Mouse (Mus musculus) stomach, embryonic 14.5 days (tissue): ENCODE measurements around the gene G0s2. TPM values are rescaled to one million over a fixed set of nuclear protein-coding genes. Genes with fewer than 3 reads are reported as not detected.

Experiments
- ATAC-seq: fragments of 200-750 bp; cut with Nextera tagmentation; 2 replicates; pipeline ENCODE4 v1.8.0; 2017; ENCODE audit warnings: low read depth, moderate TSS enrichment; ENCODE audit not compliant: insufficient number of reproducible peaks, insufficient read depth, low FRiP score
- H3K27ac ChIP-seq: fragments of 300-500 bp; sonication (generic); 2 replicates; pipeline ENCODE4 v1.5.1; 2014; ENCODE audit warnings: mild to moderate bottlenecking, low read length, moderate library complexity, mixed read lengths
- H3K27me3 ChIP-seq: fragments of 300-500 bp; sonication (generic); 2 replicates; pipeline ENCODE4 v1.6.1; 2014; ENCODE audit warnings: low read length, control low read depth, mixed read lengths; ENCODE audit not compliant: control insufficient read depth, insufficient read depth
- H3K36me3 ChIP-seq: fragments of 300-500 bp; sonication (generic); 2 replicates; pipeline ENCODE4 v1.6.1; 2014; ENCODE audit warnings: mild to moderate bottlenecking, control low read depth, low read length, moderate library complexity, mixed read lengths; ENCODE audit not compliant: control insufficient read depth, insufficient read depth
- H3K4me1 ChIP-seq: fragments of 300-500 bp; sonication (generic); 2 replicates; pipeline ENCODE4 v1.6.1; 2014; ENCODE audit warnings: low read length, control low read depth, mixed read lengths; ENCODE audit not compliant: control insufficient read depth, insufficient read depth
- H3K4me2 ChIP-seq: fragments of 300-500 bp; sonication (generic); replicated peaks from 2 replicates; pipeline ENCODE4 v1.6.1; 2014; ENCODE audit warnings: low read depth, low read length, control low read depth
- H3K4me3 ChIP-seq: fragments of 300-500 bp; sonication (generic); 2 replicates; pipeline ENCODE4 v1.5.1; 2014; ENCODE audit warnings: low read depth, low read length, control low read depth
- H3K9ac ChIP-seq: fragments of 300-500 bp; sonication (generic); replicated peaks from 2 replicates; pipeline ENCODE4 v1.6.1; 2014; ENCODE audit warnings: low read depth, mild to moderate bottlenecking, control low read depth, low read length, moderate library complexity, mixed read lengths
- H3K9me3 ChIP-seq: fragments of 300-500 bp; sonication (generic); 2 replicates; pipeline ENCODE4 v1.6.1; 2016; ENCODE audit warnings: low read depth, low read length, control low read depth; ENCODE audit not compliant: control insufficient read depth
- WGBS: fragments of 180-500 bp; shearing (Covaris S2); extraction: QIAGEN DNeasy Blood & Tissue Kit; methylation state at CpG from one replicate; pipeline ENCODE4 v1.1.7; 2014; 5-methylcytosine and 5-hydroxymethylcytosine counted together
- polyA plus RNA-seq: library from polyadenylated mRNA; unstranded; fragments of >200 nt; fragmentation: Nextera tagmentation; extraction: Ambion mirVana; gene quantifications from 2 replicates; pipeline ENCODE4 v1.2.1, GENCODE M21; 2014

G0s2 gene
- polyA plus RNA-seq, 1 experiment from 2014 or later, result 26.5 TPM

- Histone ChIP-seq H3K4me1 (0 out of 2 replicates have a peak, but pooled peaks cover 2% of the 10 kb centered on the region), H3K36me3 (no peaks in the 10 kb centered on the region), H3K27ac (no peak overlapping the region), H3K4me2 (no peak overlapping the region), H3K4me3 (no peak overlapping the region), H3K9me3 (no peaks in the 10 kb centered on the region), H3K9ac (no peak overlapping the region), H3K27me3 (no peaks in the 10 kb centered on the region)
- 23% methylated on average over 5 of the region's 5 CpGs for WGBS
- no peak for ATAC-seq
Measured at GRCm38 (mm10) chr1:193252616-193253015, 20.4 kb downstream of the G0s2 start.

- Histone ChIP-seq H3K4me2 (no peak overlapping the region), H3K4me3 (no peak overlapping the region), H3K27ac (no peak overlapping the region), H3K9me3 (no peaks in the 10 kb centered on the region), H3K4me1 (no peaks in the 10 kb centered on the region), H3K27me3 (no peaks in the 10 kb centered on the region), H3K36me3 (no peaks in the 10 kb centered on the region), H3K9ac (no peak overlapping the region)
- 78% methylated on average over 7 of the region's 7 CpGs for WGBS
- no peak for ATAC-seq
Measured at GRCm38 (mm10) chr1:193251386-193251785, 21.6 kb downstream of the G0s2 start.

GRCm38 (mm10) chr1:193250026-193250425 is 23.0 kb downstream of the G0s2 start:
- no peak overlapping the region for H3K4me3 ChIP-seq
- H3K9me3 ChIP-seq, result no peaks in the 10 kb centered on the region
- ATAC-seq, result no peak
- H3K9ac ChIP-seq, result no peak overlapping the region
- H3K4me2 ChIP-seq, result no peak overlapping the region
- H3K4me1 ChIP-seq, result no peaks in the 10 kb centered on the region
- H3K36me3 ChIP-seq, result no peaks in the 10 kb centered on the region
- H3K27me3 ChIP-seq, result no peaks in the 10 kb centered on the region
- WGBS, result 85% methylated on average over 2 of the region's 2 CpGs
- H3K27ac ChIP-seq, result no peak overlapping the region

- no peaks in the 10 kb centered on the region for H3K9me3 ChIP-seq
- ATAC-seq, result no peak
- no peak overlapping the region for H3K9ac ChIP-seq
- peaks cover 3% of the 10 kb centered on the region; the same call in 1 of the 2 replicates for H3K4me1 ChIP-seq
- H3K4me3 ChIP-seq, result no peak overlapping the region
- 90% methylated on average over 6 of the region's 6 CpGs for WGBS
- H3K27me3 ChIP-seq, result no peaks in the 10 kb centered on the region
- no peaks in the 10 kb centered on the region for H3K36me3 ChIP-seq
- H3K4me2 ChIP-seq, result no peak overlapping the region
- no peak overlapping the region for H3K27ac ChIP-seq
Measured at GRCm38 (mm10) chr1:193244235-193244634, 28.8 kb downstream of the G0s2 start.

GRCm38 (mm10) chr1:193243571-193244193 is 29.3 kb downstream of the G0s2 start:
- H3K9ac ChIP-seq, result no peak overlapping the region
- H3K4me3 ChIP-seq, result no peak overlapping the region
- no peak overlapping the region for H3K4me2 ChIP-seq
- no peak for ATAC-seq
- 46% methylated on average over 10 of the region's 10 CpGs for WGBS
- no peaks in the 10 kb centered on the region for H3K27me3 ChIP-seq
- no peaks in the 10 kb centered on the region for H3K36me3 ChIP-seq
- no peak overlapping the region for H3K27ac ChIP-seq
- peaks cover 3% of the 10 kb centered on the region; the same call in 1 of the 2 replicates for H3K4me1 ChIP-seq
- no peaks in the 10 kb centered on the region for H3K9me3 ChIP-seq

GRCm38 (mm10) chr1:193242863-193243262 is 30.2 kb downstream of the G0s2 start:
- Histone ChIP-seq H3K9ac (no peak overlapping the region), H3K36me3 (no peaks in the 10 kb centered on the region), H3K9me3 (no peaks in the 10 kb centered on the region), H3K27ac (no peak overlapping the region), H3K27me3 (no peaks in the 10 kb centered on the region), H3K4me3 (no peak overlapping the region), H3K4me2 (no peak overlapping the region), H3K4me1 (peaks cover 3% of the 10 kb centered on the region; the same call in 1 of the 2 replicates)
- 69% methylated on average over 4 of the region's 4 CpGs for WGBS
- no peak for ATAC-seq

- H3K9me3 ChIP-seq, result no peaks in the 10 kb centered on the region
- ATAC-seq, result no peak
- no peak overlapping the region for H3K4me3 ChIP-seq
- no peak overlapping the region for H3K4me2 ChIP-seq
- H3K4me1 ChIP-seq, result peaks cover 3% of the 10 kb centered on the region; the same call in 1 of the 2 replicates
- H3K27me3 ChIP-seq, result no peaks in the 10 kb centered on the region
- no peaks in the 10 kb centered on the region for H3K36me3 ChIP-seq
- 46% methylated on average over 8 of the region's 8 CpGs for WGBS
- H3K27ac ChIP-seq, result no peak overlapping the region
- no peak overlapping the region for H3K9ac ChIP-seq
Measured at GRCm38 (mm10) chr1:193242238-193242637, 30.8 kb downstream of the G0s2 start.

- Histone ChIP-seq H3K4me1 (peaks cover 3% of the 10 kb centered on the region; the same call in 1 of the 2 replicates), H3K9me3 (no peaks in the 10 kb centered on the region), H3K4me3 (no peak overlapping the region), H3K9ac (no peak overlapping the region), H3K27ac (no peak overlapping the region), H3K36me3 (no peaks in the 10 kb centered on the region), H3K27me3 (no peaks in the 10 kb centered on the region), H3K4me2 (no peak overlapping the region)
- 81% methylated on average over 4 of the region's 4 CpGs for WGBS
- ATAC-seq, result no peak
Measured at GRCm38 (mm10) chr1:193241436-193241835, 31.6 kb downstream of the G0s2 start.

GRCm38 (mm10) chr1:193238426-193238825 is 34.6 kb downstream of the G0s2 start:
- H3K27me3 ChIP-seq, result no peaks in the 10 kb centered on the region
- no peak overlapping the region for H3K27ac ChIP-seq
- no peaks in the 10 kb centered on the region for H3K36me3 ChIP-seq
- no peak overlapping the region for H3K4me3 ChIP-seq
- H3K9me3 ChIP-seq, result no peaks in the 10 kb centered on the region
- H3K4me1 ChIP-seq, result peaks cover 3% of the 10 kb centered on the region; the same call in 1 of the 2 replicates
- no peak for ATAC-seq
- no peak overlapping the region for H3K4me2 ChIP-seq
- no peak overlapping the region for H3K9ac ChIP-seq
- WGBS, result 36% methylated on average over 4 of the region's 4 CpGs
